Mouse (Mus musculus): ENCODE results near the gene Tma7. TPM values are rescaled to one million over a fixed set of nuclear protein-coding genes. Genes with fewer than 3 reads are reported as not detected.

Gene Tma7
- total RNA-seq, 2 experiments from 2014 or later: 303 to 338 TPM

DNA sequence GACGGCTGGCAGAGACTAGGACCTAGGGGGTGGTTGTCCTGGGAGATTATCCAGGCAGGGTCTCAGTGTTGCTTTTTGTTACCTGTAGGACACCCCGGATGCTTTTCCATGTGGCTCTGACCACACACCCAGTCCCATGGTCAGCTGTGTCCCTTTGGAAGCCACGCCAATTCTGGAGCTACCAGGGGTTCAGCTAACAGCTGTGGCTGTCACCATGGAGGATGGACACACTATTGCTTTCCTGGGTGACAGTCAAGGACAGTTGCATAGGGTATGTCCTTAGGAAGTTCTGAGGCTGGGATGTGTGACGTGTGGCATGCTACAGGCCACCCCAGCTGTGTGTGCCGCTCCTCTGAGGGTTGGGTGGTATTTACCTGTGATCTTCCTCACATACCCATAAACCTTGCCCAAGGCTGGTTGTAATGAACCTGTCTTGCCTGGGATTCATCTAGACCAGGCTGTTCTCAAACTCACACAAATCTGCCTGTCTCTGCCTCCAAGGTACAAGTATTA lies 19.6 kb upstream of the Tma7 start:
- no peak for DNase-seq

DNA sequence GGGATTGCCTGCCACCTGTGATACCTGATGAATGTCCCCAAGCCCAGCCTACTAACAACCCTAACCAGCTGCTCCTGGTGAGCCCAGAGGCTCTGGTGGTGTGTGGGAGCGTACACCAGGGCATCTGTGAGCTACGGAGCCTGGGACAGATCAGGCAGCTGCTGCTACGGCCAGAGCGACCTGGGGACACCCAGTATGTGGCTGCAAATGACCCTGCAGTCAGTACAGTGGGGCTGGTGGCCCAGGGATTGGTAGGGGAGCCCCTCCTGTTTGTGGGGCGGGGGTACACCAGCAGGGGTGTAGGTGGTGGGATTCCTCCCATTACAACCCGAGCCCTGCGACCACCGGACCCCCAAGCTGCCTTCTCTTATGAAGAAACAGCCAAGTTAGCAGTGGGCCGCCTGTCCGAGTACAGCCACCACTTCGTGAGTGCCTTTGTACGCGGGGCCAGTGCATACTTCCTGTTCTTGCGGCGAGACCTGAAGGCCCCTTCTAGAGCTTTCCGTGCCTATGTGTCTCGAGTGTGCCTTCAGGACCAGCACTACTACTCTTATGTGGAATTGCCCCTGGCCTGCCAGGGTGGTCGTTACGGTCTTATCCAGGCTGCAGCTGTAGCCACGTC lies 18.0 kb upstream of the Tma7 start:
- no peak for DNase-seq

DNA sequence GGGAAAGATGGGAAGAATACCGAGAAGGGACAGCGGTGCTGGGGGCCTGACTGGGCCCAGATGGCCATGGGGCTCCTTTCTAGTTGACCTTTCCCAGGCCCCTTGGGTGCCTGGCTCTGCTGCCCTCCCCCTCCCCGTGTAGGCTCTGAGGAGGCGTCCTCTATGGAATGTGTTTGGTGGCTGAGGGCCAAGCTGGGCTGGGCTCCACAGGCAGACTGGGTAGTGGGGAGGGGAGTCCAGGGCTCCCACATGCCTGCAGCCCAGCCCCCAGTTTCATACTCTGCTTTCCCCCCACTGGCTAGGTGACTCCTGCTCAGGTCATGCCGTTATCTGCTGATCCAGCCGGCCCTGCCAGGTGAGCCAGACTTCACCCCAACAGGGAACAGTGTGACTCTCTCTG lies 16.6 kb upstream of the Tma7 start:
- DNase-seq: peak; percentile 51 to 66

DNA sequence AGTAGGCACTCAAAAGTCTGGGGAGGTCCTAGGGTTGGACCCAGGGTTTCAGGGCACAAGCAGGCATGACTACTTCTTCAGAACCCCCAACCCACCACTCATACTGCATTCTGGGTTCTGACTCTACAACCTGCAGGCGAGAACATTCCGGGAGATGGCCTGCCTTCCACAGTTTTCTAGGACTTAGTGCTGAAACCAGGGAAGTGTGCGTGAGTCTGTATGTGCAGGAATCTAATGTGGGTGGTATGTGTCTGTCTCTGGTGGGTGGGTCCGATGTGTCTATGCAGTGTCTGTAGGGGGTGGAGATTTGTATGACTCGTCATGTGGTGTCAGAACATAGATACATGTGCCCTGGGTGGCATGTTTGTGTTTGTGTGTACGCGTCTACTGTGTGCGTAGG lies 16.0 kb upstream of the Tma7 start:
- DNase-seq: no peak

GRCm38 (mm10) chr9:109097831-109098230 lies 15.4 kb upstream of the Tma7 start:
- DNase-seq: peak; percentile 78 to 83

DNA sequence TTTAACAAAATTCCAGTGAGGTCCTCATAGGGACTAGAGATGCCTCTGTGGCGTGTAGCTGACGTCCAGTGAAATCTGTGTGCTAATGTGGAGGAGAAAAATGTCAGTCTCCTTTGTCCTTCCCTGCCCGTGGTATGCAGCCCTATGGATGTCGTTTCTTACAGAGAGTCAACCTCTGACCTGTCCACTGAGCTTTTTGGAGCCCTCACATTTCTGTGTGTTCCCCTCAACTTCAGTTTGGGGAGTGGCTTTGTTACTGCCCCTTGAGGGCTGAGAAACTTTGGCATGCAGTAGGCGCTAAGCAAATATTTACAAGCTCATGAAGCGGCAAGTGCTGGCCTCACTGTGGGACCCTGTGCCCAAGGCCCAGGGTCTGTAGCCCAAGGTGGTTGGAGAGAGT lies 14.9 kb upstream of the Tma7 start:
- DNase-seq: no peak

DNA sequence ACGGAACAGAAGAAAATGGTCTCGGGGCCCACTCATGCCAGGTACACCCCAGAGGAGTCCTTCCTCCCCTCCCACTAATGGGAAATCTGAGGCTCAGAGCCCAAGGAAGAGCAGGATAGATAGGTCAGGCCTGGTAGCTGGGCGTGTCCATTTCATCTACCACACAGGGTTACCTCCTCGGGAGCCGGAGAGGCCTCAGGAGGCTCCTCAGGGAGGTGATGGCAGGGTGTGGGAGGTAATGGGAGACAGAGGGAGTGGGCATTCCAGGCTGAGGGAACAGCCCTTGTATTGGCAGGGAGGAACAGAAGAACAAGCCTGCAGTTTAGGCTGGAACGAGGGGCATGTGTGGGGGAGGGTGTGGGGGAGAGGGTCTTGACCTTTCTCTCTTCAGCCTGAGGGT lies 14.5 kb upstream of the Tma7 start:
- no peak for DNase-seq

GRCm38 (mm10) chr9:109096251-109096661 lies 13.9 kb upstream of the Tma7 start:
- DNase-seq: peak in 1 of 2 experiments; percentile 24

- peak; percentile 74 to 79 for DNase-seq
Measured at GRCm38 (mm10) chr9:109095137-109095982, 13.0 kb upstream of the Tma7 start, which contains the start of gene Plxnb1. TSS of gene Plxnb1 (plus strand) at chr9:109095389.

DNA sequence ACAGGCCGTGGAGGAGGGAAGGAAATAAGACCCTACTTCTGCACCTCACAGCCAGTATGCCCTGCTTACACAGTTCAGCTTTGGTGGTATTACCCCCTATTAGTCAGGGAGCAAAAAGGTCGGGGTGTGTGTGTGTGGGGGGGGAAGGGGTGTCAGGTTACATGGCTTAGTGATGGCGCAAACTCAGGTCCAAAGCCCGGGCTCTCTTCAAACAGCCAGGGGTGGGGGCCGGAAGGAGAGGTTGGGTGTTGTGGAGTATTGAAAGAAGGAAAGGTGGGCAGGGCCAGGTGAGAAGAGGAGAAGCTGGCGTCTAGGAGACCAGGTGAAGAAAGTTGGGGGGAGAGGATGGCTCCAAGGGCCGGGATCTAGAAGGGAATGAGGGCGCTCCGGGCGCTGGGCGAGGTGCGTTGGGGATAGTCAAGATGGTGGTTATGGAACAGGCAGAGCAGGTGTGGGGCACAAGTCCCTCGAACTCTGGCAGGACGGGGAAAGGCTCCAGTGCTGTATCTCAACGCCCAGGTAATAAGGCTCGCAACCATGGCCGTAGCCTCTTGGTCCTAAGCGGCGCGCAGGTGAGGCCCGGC lies 12.3 kb upstream of the Tma7 start:
- no peak for DNase-seq

DNA sequence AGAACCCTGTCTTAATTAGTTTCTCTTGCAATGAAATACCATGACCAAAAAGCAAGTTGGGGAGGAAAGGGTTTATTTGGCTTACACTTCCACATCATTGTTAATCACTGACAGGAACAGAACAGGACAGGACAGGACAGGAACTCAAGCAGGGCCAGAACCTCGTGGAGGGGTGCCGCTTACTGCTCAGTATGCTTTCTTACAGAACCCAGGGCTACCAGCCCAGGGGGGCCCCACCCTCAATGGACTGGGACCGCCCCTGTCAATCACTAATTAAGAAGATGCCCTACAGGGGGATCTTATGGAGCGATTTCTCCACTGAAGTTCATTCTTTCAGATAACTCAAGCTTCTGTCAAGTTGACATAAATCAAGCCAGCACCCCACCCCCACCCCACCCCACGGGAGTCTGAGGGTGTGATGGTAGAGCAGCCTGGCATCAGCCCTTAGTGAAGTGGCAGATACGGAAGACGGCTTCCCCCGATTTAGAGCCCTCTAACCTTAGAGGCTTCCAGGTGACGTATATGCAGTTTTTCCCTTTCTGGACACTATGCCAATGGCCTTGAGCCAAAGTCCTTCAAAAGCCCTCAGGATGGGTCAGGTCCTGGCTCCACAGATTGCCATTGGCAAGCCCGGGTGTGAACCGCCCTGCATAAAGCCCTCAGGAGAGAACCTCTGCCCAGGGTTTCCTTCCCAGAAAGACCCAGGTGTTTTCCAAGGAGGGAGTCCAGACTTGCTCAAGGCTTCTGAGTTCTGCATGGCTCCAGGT lies 11.6 kb upstream of the Tma7 start:
- DNase-seq: no peak

GRCm38 (mm10) chr9:109092799-109093198 lies 10.4 kb upstream of the Tma7 start:
- DNase-seq: no peak

GRCm38 (mm10) chr9:109091802-109092201 lies 9.4 kb upstream of the Tma7 start:
- DNase-seq: no peak

GRCm38 (mm10) chr9:109090446-109090845 lies 8.1 kb upstream of the Tma7 start:
- no peak for DNase-seq

- DNase-seq: peak; percentile 44 to 45
Measured at GRCm38 (mm10) chr9:109087987-109088386, 5.6 kb upstream of the Tma7 start.

DNA sequence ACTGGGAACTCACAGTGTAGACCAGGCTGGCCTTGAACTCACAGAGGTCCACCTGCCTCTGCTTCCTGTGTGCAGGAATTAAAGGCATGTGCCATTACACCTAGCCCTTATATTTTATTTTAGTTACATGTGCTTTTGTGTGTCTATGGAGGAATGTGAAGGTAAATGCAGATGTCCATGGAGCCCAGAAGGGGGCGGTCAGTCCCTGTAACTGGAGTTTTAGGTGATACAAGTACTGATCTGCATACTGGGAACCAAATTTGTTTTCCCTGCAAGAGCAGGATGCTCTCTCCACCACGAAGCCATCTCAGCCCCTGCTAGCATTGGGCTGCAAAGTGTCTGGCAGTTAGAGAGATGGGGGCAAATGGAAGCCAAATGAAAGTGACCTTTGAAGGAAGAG lies 2.5 kb upstream of the Tma7 start:
- no peak for DNase-seq

GRCm38 (mm10) chr9:109081749-109082123 lies 651 bp downstream of the Tma7 start:
- DNase-seq: no peak

- no peak for DNase-seq
Measured at GRCm38 (mm10) chr9:109080516-109080915, 1.9 kb downstream of the Tma7 start.

DNA sequence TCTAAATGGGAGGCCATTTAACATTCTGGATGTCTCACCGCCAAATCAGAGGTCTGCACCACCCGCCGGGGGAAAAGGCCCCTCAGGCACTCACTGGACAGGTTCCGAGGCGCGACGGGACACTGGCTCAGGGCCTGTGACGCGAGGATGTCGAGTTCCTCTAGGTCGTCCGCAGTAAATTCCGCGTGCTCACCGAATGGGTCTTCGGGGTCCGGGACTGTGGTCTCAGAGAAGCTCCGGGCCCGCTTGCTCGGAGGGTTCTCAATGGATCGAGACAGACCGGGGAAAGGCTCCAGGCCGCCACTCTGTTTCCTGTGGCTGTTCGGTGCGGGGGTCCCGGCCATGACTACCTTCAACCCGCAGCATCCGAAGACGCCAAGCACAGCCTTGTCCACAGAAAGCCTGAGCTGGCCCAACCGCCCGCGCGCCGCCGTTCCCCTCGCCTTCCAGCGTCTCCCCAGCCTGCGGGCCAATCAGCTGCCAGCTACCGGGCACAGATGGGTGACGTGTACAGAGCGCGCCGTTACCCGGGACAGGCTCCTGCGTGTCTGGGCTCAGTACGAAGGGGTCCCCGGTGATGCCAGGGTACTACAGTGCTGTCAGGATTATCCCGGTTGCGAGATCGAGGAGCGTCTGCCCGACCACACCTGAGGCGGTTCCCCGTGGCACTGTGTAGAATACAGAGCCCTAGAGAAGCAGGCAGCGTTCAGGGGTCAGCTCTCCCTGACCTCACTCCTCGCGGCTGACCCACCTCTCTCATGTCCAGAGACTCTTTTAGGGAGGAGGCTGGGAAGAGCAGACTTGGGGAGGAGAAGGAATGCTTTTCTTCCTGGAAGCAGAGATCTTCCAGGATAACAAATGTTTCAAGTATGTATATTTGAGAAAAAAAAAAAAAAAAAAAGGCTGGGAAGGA lies 8.5 kb downstream of the Tma7 start, which contains the start of gene Atrip:
TSS of gene Atrip (minus strand) at position 464 of the 913 bp plus-strand sequence.
- peak; percentile 92 to 94 for DNase-seq

DNA sequence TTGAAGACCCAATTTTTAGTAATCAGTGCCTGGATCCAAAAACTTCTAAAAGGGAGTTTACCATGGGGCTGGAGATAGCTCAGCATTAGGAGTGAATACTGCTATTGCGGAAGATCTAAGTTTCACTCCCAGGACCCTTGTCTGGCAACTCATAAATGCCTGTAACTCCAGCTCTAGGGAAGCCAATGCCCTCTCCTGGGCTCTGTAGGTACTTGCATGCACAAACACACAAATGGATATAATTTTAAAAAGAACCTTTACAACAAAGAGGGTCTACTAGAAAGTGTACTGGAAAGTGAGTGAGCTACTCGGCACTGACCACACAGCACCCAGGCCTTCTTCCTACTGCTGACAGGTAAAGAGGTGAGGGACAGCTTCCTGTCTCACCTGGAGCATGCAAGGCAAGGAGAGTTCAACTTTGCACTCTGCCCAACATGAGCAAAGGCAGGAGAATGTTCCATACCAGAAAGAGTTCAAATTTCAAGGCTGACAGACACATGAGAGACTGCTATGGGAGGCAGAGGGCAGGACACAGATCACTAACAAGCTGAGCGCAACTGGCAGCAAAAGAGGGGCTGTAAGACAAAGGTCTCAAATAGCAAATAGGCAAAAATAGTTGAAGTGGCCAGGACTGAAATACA lies 14.2 kb downstream of the Tma7 start:
- DNase-seq: no peak

DNA sequence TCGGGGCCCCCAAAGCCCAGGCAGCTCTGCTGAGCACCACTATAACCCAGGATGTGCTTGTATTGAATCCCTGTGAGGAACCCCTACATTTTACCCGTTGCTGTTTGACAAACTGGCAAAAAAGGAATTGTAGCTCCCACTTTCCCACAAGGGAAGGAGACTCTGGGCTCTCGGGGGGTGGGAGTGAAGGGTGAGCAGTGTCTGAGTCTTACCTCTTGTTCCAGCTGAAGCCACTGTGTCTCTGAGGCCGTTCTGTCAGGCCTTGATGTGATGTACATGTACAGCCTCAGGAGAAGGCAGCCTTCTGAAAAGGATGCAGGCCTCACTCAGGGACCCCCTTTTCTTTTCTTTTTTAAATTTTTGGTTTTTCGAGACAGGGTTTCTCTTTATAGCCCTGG lies 21.5 kb downstream of the Tma7 start:
- no peak for DNase-seq

Measured in layer of hippocampus, postnatal 36 days (tissue).